Mouse (Mus musculus) heart, adult 18-20 months (tissue): ENCODE results near the gene 9430097D07Rik. TPM values are rescaled to one million over a fixed set of nuclear protein-coding genes. Genes with fewer than 3 reads are reported as not detected.
A peak's percentile ranks its signal among the peaks of the same experiment; 100 is the strongest.

Source experiments
- DNase-seq, 2 experiments: peaks; one replicate each; pipeline ENCODE4 v3.0.0; 2021 to 2022; ENCODE audit warnings: mixed read lengths in 1 of 2
- total RNA-seq, 2 experiments: library from RNA; stranded (reverse); gene quantifications; 2 replicates each; pipeline ENCODE4 v1.2.3; 2021

Gene 9430097D07Rik
- total RNA-seq, 2 experiments from 2014 or later: not detected

DNA sequence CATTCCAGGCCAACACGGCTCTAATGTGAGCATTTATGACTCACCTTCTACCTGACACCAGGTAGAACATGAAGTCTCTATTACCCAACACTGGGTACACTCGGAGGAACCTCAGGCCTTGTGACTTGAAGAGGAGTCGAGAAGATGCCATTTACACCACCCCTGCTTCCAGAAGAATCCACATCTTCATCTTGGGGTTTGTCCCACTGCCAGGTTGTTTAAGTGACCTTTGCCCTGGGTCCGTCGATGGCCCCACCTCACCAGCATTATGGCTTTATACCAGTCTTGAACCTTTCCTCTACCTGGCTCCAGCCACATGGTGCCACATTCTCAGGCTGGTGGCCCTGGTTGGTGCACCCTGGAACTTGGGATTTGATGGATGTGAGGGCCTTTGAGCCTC lies 21.8 kb upstream of the 9430097D07Rik start:
- no peak for DNase-seq

DNA sequence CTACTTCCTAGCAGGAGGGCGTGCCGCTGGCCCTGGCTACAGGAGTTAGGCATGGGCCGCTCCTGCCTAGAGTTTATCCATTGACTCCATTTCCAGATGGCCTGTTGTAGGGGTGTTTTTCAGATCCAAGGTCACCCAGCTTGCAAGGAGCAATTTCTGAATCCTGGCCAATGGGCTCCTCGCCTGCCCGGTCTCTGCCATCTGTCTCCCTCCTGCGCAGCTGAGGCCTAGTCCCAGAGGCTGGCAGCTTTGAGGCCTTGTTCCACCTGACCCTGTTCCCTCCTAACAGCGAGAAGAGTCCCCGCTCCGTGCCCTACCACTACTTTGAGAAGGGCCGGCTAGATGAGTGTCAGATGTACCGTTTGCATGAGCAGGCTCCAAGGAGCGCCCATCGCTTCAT lies 21.2 kb upstream of the 9430097D07Rik start:
- DNase-seq: peak in 1 of 2 experiments; percentile 54

DNA sequence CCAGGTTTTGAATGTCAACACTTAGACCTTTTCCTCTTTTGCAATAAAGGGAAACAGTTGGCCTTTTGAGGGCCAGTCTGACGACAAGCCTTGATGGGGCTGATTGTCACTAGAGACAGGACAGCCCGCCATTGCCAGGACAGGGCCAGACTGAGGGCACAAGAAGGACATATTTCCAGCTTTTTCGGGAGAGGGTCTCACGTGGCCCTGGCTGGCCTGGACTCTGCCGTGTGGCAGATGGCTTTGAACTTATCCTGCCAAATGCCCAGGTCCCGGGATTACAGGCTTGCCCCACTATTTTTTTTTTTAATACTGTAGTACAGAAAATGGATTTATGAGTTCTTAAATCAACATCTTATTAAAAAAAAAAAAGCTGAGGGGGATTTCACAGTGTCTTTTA lies 15.8 kb upstream of the 9430097D07Rik start:
- no peak for DNase-seq

DNA sequence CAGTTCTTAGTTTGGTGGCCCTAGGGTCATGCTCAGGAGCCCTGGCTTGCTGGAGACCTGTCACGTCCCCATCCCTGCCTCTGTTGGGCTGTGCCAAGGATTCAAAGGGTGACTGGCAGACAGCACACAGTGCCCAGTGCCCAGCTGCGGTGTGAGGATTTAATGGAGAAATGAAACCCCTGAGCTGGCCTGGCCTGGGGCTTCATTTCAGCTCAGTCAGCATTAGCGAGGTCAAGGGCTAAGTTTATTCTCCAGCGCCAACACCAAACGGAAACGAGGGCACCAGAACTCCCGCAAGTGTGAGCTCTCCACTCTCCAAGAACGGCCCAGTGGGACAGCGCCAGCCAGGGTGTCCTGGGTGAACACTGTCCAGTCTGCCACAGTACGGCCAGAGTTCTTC lies 14.7 kb upstream of the 9430097D07Rik start:
- DNase-seq: peak; percentile 48 to 64

DNA sequence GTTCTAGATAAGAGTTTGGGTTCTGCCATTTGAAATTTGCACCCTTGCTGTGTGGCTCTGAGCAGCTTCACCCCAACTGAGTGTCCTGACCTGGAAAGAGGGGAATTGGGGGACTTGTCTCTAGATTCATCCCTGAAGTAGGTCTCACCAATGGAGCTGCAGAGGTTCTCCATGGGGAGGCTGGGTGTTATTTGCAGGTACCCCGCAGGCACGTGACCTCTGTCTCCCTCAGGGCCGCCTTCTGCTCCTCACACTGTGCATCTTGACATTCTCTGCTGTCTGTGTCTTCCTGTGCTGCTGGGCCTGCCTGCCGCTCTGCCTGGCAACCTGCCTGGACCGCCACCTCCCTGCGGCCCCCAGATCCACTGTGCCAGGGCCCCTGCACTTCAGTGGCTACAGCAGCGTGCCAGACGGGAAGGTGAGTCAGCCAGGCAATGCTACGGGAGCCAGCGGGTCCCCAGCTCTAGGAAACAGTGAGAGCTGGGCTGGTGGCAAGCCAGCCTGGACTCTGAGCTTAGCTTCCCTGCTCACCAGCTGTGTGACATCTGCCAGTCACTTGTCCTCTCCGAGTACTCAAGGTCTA lies 13.8 kb upstream of the 9430097D07Rik start:
- peak; percentile 51 to 74 for DNase-seq

DNA sequence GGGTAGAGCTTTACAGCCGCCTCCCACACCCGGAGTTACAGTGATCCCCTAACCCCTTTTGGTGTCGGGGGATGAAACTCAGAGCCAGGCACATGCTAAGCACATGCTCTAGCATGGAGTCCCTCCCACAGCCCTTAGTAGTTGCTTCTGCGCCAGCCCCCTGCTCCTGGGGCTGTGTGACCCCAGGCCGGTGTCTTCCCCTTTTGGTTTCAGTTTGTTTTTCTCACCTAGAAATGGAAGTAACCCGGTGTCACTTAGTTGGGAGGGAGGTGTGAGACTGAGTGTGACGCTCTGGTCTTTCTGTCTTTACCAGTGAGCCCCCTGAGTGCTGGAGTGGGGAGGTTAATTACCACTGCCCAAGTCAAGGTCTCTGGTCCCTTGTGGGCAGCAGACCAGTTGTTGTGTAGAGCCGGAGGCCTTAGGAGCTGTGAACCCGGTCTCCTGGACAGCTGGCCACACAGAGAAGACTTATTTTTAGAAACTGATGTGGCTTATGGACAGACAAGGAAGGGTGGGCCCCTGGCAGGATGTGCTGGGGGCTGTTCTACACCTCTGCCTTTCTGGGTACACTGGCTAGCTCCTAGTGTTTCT lies 12.3 kb upstream of the 9430097D07Rik start:
- peak; percentile 72 to 81 for DNase-seq

DNA sequence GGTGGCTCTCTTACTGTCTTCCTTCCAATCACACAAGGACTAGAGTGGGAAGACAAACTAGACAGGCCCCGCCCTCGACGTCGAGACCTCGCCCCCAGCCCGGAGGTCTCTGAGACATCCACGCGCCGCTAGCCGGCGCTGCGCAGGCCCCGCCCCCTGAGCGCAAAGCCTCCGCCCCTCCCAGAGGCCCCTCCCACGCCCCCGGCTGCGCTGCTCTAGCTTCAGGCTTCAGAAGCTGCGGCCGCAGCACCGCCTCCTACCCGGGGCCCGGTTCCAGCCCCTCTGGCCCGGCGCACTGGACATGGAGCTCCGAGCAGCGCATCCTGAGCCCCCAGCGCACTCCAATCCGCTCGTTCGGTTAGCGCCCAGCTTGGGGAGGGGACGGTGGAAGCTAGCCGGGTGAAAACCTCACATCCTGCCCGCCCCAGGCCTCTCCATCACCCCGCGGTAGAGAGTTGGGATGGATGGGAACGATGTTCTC lies 11.4 kb upstream of the 9430097D07Rik start, which contains the start of gene St6galnac4:
Gene St6galnac4, plus strand, starts transcription at position 225 of the 481 bp plus-strand sequence.
- peak; percentile 91 to 95 for DNase-seq

DNA sequence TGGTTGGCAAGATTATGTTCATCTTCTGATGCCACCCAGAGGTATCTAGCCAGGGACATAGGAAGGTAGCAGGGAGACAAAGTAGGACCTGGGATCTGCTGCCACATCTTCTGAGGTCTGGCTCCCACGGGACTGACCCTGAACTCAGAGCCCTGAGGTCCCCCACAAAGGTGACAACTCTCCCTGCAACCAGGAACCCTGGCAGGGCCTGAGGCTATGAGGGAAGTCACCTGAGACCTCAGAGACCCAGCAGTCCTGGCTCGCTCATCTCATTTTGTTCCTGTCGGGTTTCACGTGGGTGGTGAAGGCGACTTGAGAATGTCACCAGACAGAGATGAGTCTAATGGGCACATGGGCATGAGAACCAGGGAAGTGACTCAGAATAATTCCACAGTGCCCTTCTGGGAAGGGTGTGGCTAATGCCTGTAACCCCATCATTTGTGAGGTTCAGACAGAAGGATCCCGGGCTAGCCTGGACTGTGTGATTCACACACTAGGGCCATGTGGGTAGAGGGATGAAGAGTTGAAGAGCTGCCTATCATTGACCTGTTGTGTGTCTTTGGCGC lies 9.7 kb upstream of the 9430097D07Rik start:
- DNase-seq: no peak

DNA sequence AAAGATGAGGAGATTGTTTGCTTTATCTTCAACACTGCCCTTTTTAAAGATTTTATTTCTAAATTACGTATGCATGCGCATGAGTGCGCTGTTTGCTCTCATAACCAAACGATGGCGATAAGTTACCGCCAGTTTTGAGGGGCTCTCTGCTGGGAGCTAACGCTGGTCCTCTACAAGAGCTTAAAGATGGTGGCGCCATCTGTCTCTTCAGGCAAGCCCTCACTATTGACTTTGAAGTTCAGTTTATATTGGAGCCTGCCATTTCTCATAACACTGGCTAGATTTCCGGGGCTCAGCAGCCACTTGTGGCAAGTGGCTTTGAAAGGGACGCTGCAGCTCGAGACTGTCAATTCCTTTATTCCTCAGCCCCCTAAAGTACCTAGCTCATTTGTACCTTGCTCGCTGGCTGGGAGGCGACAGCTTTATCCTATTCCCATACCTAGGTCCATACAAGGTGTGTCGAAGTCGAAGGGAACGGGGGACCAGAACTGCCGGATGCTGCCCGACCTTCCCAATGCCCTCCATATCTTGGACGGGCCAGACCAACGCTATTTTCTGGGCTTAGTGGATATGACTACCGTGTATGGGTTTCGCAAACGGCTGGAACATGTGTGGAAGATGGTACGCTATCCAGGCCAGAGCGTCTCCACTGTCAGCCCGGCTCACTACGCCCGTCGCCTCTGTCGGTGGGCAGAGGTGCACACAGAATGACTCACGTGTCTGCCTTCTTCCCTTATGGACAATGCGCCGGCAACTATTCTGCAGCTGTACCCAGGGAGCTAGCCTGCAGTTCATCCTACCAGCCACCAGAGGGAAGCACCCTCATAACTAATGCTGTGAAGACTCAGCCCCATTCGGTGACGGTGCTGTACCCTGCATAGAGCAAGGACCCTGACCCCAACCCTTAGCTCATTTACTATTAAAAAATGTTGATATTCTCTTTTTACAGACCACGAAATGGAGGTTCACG lies 7.6 kb upstream of the 9430097D07Rik start:
- DNase-seq: peak; percentile 88 to 90

DNA sequence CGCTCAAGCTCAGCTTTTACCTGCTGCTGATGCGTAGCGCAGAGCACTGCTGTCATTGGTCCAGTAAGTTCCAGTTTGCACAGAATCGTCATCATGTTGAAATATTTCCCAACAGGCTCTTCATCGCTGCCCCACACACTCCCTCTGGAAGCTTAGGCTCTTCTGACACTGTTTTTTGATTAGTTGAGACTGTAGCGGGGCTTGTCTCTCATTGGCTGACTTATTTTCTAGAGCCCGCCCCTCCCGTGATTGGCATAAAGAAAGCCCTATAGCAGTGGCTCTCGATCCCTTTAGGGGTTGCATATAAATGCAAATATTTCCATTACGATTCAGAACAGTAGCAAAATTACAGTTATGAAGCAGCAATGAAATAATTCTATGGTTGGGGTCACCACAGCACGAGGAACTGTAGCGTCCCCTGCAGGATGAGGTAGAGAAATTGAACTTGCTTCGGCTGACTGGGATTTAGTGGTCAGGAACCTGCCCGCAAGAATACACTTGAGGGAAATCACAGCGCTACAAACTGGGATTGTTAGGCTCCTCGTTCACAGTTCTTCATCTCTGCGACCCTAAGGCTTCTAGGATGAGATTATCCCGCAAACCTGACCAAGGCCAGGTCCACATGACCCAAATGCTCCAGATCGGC lies 6.1 kb upstream of the 9430097D07Rik start:
- no peak for DNase-seq

DNA sequence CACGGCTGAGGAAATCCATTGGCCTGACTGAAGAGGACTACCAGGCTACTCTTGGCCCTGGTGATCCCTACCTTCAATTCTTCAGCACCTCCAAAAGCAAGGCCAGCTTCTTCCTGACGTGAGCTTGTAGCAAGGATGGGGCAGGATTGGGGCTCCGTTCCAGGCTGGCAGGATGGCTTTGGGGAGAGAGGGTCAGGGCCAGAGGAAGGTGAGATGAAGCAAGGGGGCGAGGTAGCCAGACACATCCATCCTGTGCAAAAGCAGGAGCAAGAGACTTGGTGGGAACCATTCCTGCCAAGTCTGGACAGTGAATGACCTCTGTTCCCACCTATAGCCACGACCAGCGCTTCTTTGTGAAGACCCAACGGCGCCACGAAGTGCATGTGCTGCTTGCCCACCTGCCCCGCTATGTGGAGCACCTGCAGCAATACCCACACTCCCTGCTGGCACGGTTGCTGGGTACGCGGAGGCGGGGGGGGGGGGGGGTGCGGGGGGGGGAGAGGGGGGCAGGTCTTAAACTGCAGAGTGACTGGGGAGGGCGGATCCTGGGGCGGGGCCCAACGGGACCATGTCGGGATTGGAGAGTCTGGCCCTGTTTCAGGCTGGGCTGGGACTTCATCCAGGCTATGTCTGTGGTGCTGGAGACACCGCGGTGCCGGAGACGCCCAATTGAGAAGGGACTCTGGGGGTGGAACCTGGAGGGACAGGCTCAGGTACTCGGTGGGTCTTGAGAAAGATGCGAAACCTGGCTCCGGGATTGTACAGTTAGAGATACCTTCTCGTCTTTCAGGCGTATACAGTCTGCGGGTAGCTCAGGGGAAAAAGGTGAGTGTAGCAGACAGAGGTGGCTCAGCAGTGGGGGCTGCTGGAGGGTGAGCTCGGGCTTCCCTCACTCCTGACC lies 2.9 kb upstream of the 9430097D07Rik start:
- no peak for DNase-seq

DNA sequence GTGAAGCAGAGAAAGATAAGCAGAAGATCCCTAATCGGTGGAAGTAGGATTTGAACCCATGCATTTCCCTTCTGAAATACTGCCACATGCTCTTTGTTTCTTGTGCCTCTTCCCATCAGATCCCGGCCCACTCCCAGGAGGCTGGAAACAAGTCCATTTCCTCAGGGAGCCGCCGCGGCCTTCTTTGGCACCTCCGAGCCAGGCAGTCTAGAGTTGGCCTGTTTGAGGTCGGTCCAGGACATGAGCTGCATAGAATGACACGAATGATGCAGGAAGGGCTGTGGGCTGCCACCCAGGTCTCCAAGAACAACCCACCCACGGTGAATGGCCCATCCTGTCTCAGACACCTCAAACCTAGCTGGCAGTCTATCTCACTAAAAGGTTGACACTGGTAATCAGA lies 1.0 kb upstream of the 9430097D07Rik start:
- DNase-seq: no peak

DNA sequence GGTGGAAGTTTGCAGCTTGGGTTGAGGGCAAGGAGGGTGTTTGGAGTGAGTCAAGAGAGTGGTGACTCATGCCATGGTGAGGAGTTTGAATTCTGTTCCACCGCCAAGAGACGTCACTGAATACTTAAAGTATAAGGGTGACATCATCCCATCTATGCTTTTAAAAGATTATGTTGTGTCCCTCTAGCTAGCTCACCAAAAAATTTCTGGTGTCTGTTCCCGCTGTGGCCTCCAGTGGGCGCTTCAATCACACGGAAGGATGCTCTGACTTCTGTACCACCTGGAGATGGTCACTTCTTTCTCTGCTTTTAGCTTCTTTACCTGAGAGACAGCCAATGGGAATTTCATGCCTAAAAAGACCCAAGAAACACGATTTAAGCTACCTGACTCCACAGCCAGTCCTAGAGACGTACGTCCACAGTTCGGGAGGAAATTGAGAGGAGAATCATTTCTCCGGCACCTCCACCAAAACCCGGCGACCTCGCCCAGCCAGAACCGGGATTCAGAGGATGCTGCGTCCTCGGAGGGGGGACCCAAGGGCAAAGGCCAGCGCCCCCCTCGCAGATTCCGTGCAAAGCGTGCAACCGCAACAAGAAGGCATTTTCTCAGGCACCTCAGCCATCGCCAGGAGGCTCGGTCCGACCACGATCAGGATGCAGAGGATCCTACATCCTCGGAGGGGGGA lies 441 bp downstream of the 9430097D07Rik start:
- peak in 1 of 2 experiments; percentile 73 for DNase-seq

DNA sequence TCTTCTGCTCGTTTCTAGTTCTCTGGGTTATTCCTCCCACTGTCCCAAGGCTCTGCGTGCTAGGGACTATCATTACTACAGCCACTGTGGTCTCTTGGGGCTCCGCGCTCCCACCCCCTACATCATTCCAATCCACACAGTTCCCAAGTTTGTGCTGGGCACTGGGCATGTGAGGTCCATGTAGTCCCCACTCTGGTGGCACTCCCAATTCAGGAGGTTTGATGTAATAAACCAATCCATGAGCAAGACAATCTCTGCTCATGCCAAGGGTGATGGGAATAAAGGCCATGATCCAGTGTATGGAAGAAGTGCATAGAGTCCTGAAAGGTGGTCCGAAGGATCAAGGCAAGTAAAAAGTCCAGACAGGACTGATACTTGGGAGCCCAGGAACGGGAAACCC lies 987 bp downstream of the 9430097D07Rik start, which contains the start of gene Pip5kl1:
Gene Pip5kl1, plus strand, starts transcription at position 301 of the 400 bp plus-strand sequence.
- DNase-seq: no peak

DNA sequence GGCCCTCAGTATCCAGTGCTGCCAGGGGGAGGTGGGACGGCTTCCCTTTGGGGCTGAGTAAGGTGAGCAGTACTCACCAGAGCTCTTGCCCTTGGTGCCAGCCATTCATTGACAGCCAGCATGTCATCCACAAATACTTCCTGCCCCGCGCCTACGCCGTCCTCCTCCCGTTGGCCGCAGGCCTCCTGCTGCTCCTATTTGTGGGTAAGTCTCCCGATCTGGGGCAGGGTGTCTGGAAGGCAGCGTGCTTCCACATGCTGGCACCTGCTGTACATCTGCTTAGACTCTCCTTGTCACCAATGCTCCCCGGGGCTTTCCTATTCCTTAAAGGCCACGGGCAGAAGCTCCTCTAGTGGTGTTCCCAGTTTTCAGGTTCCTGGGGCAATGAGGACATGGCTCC lies 3.3 kb downstream of the 9430097D07Rik start:
- DNase-seq: no peak

DNA sequence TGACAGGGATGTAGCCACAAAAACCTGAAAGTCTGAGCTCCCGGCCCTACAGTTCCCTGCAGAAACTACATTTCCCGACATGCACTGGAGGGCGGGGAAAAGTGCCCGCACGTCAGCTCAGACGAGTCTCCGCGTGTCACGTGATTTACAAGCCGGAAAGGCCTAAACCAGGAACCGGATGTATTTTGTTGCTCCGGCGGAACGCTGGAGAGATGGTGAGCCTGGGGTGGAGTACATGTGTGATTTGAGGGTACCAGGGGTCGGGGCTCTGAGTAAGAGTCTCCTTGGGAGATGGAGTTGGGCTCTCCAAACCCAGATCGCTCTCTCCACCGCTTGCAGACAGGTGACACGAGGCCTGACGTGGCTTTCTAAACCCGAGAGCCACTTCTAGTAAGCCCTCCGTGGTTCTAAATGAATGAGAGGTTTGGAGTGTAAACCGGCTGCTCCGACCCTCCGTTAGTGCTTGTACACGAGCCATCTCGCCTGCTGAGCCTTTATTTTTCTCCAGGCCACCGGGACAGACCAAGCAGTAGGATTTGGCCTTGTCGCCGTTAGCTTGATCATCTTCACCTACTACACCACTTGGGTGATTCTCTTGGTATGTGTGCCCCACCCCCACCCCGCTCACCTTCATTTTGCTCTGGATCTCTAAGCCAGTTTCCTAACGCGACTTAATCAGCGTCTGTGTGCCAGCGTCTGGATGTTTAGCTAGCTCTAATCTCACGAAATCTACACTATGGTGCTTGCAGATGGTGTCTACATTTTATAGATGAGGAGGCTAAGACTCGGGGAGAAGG lies 4.6 kb downstream of the 9430097D07Rik start, which contains the start of gene Dpm2:
Gene Dpm2, plus strand, starts transcription at position 161 of the 797 bp plus-strand sequence.
- DNase-seq: peak; percentile 95

DNA sequence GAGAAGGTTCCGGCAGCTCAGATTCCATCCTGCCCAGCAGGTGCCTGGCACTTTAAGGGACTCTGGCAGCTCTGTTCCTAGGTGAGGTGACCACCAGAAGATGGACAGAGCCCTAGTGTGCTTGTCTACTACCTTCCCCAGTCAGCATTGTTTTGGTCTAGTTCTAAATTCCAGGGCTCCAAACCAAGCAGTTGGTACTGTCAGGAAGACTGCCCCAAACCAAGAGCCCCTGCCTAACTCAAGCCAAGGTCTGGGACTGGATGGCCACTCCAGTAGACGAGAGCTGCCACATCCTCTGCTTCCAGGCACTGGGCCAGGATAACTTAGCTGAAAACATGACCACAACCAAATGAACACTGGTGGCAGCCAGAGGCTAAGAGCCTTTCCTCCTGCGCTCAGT lies 6.5 kb downstream of the 9430097D07Rik start:
- DNase-seq: peak in 1 of 2 experiments; percentile 32

DNA sequence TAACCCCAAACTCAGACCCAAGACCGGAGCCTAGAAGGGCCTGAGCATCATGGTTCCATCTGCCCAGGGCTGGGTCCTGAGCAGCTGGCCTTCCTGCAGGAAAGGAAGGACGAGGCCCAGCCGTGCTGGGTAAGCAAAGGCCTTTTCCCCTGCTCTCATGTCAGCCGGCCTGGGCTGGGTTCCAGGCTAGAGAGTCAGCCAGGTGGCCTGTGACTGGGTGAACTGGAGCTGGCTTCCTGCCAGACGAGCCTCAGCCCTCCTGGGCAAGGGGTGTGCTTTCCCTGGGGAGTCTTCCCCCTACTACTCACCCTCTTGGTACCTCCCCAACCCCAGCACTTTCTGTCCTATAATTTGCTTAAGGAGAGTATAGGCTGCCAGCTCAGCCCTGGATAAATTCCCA lies 7.3 kb downstream of the 9430097D07Rik start:
- peak in 1 of 2 experiments; percentile 33 for DNase-seq

DNA sequence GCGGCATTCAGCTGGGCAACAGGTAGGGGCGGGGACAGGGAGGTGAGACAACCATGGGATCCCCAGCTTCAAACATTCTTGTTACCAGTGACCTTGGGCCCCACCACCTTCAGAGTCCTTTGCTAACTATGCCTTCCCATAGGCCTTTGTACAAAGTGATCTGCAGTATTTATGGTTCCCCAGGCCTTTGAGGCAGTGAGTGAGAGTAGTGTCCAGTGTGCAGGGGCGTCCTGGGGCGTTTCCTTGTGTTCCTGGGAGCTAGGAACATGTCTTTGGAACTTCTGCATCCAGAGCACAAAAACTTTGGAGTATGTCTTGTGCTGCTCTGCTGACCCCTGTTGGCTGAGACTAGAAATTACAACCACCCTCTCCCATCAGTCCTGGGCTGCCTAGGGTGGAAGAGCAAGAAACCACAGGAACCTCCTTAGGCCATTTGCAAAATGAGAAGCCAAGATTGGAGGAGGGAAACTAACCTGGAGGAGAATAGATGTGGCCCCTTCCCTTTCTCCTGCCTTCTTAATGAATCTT lies 8.9 kb downstream of the 9430097D07Rik start:
- DNase-seq: peak; percentile 79 to 84
